Mouse (Mus musculus): ENCODE results near the gene Gcnt2. TPM values are rescaled to one million over a fixed set of nuclear protein-coding genes. Genes with fewer than 3 reads are reported as not detected.

Gcnt2 gene
- polyA plus RNA-seq, 1 experiment from 2014 or later, result 5.6 TPM

DNA sequence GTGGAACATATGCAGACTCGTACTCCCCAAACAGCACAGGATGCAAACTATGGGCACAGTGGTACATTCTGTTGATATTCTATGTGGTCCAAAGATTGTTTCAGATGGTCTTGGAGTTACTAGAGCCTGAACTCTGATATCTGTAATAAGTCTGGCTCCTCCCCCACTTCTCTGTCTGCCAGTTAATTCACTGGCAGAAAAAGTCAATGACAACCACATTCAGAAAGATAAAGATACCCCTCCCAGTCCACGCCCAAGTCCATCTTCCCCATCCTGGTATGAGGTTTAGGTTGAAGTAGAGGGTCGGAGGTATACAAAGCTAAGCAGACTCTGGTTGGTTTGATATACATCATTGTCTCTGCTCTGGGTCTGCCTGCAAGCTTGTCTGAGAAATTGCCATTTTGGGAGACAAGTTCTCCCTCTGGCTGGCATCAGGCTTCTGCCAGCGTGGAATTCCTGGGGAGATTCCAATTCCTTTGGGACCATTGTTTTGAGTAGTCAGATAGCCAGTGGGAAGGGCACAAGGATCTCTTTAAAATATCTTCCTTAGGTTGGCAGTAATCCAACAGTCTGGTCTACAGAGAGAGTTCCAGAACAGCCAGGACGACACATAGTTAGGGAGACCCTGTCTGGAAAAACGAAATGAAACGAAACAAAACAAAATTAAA, 88.1 kb downstream of the Gcnt2 start:
- no peak overlapping the region for H3K9ac ChIP-seq (replicated peaks)
- no peaks in the 10 kb centered on the region for H3K36me3 ChIP-seq
- no peak overlapping the region for H3K27ac ChIP-seq (replicated peaks)
- no peak for ATAC-seq (ENCODE audit: low FRiP score)
- peaks cover 13% of the 10 kb centered on the region for H3K4me1 ChIP-seq
- 80% methylated on average over 7 of the region's 7 CpGs for WGBS
- no peak overlapping the region for H3K4me3 ChIP-seq (replicated peaks)
- no peak overlapping the region for H3K4me2 ChIP-seq
- H3K9me3 ChIP-seq (replicated peaks), result no peaks in the 10 kb centered on the region
- no peaks in the 10 kb centered on the region for H3K27me3 ChIP-seq (replicated peaks)

DNA sequence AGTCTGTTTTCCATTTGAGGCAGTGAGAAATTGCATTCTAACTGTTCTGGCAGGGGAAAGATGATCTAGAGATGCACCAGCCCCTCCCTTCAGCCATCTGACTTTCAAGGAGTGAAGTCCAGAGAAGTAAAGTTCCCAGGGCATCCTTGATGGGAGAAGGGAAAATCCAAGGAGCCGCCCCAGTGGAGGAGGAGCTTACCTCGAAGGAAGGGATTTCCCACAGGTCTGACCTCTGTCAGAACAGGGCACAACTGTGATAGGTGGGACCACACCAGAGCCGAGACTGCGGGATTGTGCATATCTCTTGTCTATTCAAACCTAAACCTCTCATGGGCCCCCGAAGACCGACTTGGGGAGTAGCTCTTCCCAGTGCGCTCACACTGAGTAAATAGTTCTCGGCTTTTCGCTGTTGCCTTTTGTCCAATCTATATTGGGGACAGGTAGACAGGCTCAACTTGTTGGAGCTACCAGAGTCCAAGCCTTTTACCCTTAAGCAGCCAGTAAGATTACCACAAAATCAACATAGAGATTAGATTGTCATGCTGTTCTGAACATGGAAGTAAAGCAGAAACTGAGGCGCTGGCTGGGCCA, 91.9 kb downstream of the Gcnt2 start:
- Histone ChIP-seq H3K9ac (replicated peaks) (no peak overlapping the region), H3K36me3 (no peaks in the 10 kb centered on the region), H3K9me3 (replicated peaks) (no peaks in the 10 kb centered on the region), H3K27ac (replicated peaks) (no peak overlapping the region), H3K4me1 (peaks cover 6% of the 10 kb centered on the region; the same call in 1 of the 2 replicates), H3K4me3 (replicated peaks) (no peak overlapping the region), H3K27me3 (replicated peaks) (no peaks in the 10 kb centered on the region), H3K4me2 (no peak overlapping the region)
- 89% methylated on average over 10 of the region's 10 CpGs for WGBS
- ATAC-seq (ENCODE audit: low FRiP score), result no peak

DNA sequence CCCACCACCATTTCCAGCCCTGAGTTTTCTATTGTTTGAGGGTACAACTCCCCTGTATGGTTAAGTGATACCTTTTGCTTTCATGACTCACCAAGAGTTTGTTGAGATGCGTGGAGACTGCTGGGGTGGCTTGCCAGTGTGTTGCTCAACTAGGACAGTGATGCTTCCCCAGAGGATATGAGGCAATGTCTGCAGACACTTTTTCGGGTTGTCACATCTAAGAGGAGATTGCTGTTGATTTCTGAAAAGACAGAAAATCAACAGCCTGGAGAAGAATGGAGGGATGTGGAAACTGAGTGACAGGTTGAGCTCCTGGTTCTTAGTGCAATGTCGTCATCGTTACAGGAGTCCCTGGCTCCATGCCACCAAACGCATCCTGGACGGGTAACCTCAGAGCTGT, 93.7 kb downstream of the Gcnt2 start:
- ATAC-seq (ENCODE audit: low FRiP score), result no peak
- Histone ChIP-seq H3K27ac (replicated peaks) (no peak overlapping the region), H3K4me1 (no peaks in the 10 kb centered on the region), H3K9ac (replicated peaks) (no peak overlapping the region), H3K4me2 (no peak overlapping the region), H3K36me3 (no peaks in the 10 kb centered on the region), H3K9me3 (replicated peaks) (no peaks in the 10 kb centered on the region), H3K4me3 (replicated peaks) (no peak overlapping the region), H3K27me3 (replicated peaks) (no peaks in the 10 kb centered on the region)
- 86% methylated on average over 6 of the region's 6 CpGs for WGBS

DNA sequence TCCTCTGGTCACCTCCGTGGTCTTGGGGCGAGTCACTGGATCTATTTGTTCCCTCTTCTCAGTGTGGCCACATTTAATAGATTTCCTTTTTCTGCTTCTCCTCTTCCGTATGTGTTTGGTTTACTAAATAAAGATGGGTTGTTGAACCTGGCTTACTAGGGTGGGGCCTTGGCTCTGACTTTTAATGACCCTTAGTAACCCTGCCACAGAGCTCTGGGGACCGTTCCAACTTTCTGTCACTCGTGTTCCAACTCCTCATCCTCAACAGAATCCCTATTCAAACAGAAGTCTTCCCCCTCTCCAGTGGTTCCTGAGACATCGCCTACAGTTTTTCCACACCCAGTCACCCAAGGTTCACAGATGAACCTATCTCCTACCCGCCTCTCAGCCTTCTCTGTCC, 96.2 kb downstream of the Gcnt2 start:
- H3K4me3 ChIP-seq (replicated peaks), result no peak overlapping the region
- H3K4me1 ChIP-seq, result no peaks in the 10 kb centered on the region
- ATAC-seq (ENCODE audit: low FRiP score), result no peak
- no peaks in the 10 kb centered on the region for H3K9me3 ChIP-seq (replicated peaks)
- no peak overlapping the region for H3K27ac ChIP-seq (replicated peaks)
- no peaks in the 10 kb centered on the region for H3K27me3 ChIP-seq (replicated peaks)
- H3K4me2 ChIP-seq, result no peak overlapping the region
- H3K9ac ChIP-seq (replicated peaks), result no peak overlapping the region
- WGBS, result 85% methylated on average over 7 of the region's 7 CpGs
- H3K36me3 ChIP-seq, result no peaks in the 10 kb centered on the region

DNA sequence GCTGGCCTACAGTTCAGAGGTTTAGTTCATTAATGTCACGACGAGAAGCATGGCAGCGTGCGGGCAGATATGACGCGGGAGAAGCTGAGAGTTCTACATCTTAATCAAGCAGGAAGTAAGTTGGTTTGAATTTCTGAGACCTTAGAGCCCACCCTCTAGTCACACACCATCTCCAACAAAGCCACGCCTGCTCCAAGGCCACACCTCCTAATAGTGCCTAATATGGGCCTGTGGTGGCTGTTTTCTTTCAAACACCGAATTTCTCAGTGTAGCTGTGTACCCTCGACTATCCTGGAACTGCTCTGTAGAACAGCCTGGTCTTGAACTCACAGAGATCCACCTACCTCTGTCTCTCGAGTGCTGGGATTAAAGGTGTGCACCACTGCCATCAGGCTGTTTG, 108.1 kb downstream of the Gcnt2 start:
- no peak overlapping the region for H3K9ac ChIP-seq (replicated peaks)
- no peaks in the 10 kb centered on the region for H3K4me1 ChIP-seq
- no peak overlapping the region for H3K4me3 ChIP-seq (replicated peaks)
- ATAC-seq (ENCODE audit: low FRiP score), result no peak
- WGBS, result 91% methylated on average over 10 of the region's 10 CpGs
- no peaks in the 10 kb centered on the region for H3K27me3 ChIP-seq (replicated peaks)
- no peak overlapping the region for H3K27ac ChIP-seq (replicated peaks)
- no peaks in the 10 kb centered on the region for H3K36me3 ChIP-seq
- H3K4me2 ChIP-seq, result no peak overlapping the region
- no peaks in the 10 kb centered on the region for H3K9me3 ChIP-seq (replicated peaks)

DNA sequence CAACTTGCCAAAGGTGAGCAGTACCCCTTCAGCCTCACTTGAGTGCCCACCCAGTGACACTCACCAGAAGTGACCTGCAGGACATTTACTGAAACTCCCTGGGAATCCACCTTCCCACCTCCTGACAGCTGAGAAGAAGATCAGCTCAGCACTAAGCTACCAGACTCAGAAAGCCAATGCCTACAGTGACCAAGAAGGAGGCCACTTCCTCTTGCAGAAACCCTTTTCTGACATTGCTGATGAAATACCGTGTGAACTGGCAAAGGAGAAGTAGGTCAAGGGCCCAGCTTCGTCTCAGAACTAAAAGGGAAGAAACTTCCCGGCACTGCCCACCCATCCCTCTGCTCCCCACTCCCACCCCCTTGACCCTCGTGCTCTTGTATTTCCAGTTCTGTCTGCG, 109.0 kb downstream of the Gcnt2 start:
- Histone ChIP-seq H3K9ac (replicated peaks) (no peak overlapping the region), H3K27ac (replicated peaks) (no peak overlapping the region), H3K4me3 (replicated peaks) (no peak overlapping the region), H3K4me1 (no peaks in the 10 kb centered on the region), H3K4me2 (no peak overlapping the region), H3K36me3 (no peaks in the 10 kb centered on the region), H3K27me3 (replicated peaks) (no peaks in the 10 kb centered on the region), H3K9me3 (replicated peaks) (no peaks in the 10 kb centered on the region)
- no peak for ATAC-seq (ENCODE audit: low FRiP score)
- 79% methylated on average over 5 of the region's 5 CpGs for WGBS

DNA sequence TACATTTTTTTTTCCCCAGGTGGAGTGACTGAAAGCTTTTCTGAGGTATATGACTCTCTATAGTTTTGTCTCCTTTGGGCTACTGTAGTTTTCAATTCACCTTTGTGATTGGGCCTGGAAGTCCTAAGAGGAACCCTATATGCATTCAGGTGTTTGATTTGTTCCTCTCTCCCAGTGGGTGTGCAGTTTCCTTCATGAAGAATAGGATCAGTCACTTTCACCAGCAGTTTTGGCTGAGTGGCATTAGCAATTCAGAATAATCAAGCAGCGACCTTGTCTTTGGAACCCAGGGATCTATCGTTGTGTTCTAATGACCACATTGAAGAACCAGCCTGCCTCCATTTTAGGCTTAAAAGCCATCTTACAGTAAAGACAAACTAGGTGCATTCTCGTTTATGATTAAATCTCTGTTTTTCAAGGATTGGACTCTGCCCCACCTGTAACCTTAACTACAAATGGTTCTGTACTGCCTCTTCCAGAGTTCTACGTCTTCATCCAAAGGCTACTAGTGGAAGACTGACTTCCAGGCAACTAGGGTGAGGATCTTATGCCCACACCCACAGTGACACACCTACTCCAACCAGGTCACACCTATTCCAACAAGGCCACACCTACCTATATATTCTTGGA, 110.3 kb downstream of the Gcnt2 start:
- no peak for ATAC-seq (ENCODE audit: low FRiP score)
- 91% methylated on average over 4 of the region's 4 CpGs for WGBS

DNA sequence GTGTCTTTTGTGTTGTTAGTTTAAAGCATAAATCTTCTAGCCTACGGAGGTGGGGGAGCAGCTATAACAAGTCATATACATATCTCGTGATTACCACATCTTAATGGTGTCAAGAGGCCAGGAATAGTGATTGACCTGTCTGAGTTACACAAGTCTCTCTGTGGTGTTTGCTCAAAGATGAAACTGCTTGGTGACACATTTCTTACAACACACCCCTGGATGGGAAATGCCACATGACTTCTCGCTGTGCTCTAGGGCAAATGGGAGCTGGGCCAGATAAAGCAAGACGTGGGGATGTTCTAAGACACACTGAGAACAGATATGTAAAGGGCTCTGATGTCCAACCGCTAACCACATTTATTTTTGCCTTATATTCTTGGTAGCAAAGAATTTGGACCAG, 111.7 kb downstream of the Gcnt2 start:
- Histone ChIP-seq H3K36me3 (no peaks in the 10 kb centered on the region), H3K27ac (replicated peaks) (no peak overlapping the region), H3K4me1 (no peaks in the 10 kb centered on the region), H3K9me3 (replicated peaks) (no peaks in the 10 kb centered on the region), H3K27me3 (replicated peaks) (no peaks in the 10 kb centered on the region), H3K4me3 (replicated peaks) (no peak overlapping the region), H3K4me2 (no peak overlapping the region), H3K9ac (replicated peaks) (no peak overlapping the region)
- ATAC-seq (ENCODE audit: low FRiP score), result no peak
- WGBS, result 88% methylated on average over 5 of the region's 5 CpGs

More for the DNA sequence above, 110.3 kb downstream of the Gcnt2 start:
- Histone ChIP-seq H3K4me1 (no peaks in the 10 kb centered on the region), H3K9ac (replicated peaks) (no peak overlapping the region), H3K27me3 (replicated peaks) (no peaks in the 10 kb centered on the region), H3K36me3 (no peaks in the 10 kb centered on the region), H3K4me3 (replicated peaks) (no peak overlapping the region), H3K4me2 (no peak overlapping the region), H3K27ac (replicated peaks) (no peak overlapping the region), H3K9me3 (replicated peaks) (no peaks in the 10 kb centered on the region)

DNA sequence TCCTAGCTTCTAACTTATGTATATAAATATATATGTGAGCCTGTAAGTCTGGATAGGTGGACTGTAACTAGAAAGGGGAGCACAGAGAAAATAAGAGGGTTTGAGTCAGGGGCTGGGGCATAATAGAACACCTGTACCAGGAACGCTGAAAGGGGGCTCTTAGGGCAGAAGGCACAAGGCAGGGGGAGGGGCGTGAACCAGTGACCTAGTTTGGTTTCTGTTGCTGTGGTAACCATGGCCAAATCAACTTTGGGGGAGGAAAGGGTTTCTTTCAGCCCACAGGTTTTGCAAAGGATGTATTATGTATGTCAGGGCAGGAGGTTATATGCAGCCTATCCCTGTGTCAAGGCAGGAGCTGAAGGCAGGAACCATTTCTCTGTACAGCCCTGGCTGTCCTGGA, 112.3 kb downstream of the Gcnt2 start:
- no peak overlapping the region for H3K4me2 ChIP-seq
- H3K9me3 ChIP-seq (replicated peaks), result no peaks in the 10 kb centered on the region
- H3K4me3 ChIP-seq (replicated peaks), result no peak overlapping the region
- no peak overlapping the region for H3K27ac ChIP-seq (replicated peaks)
- no peak overlapping the region for H3K9ac ChIP-seq (replicated peaks)
- WGBS, result 83% methylated on average over 2 of the region's 2 CpGs
- H3K4me1 ChIP-seq, result no peaks in the 10 kb centered on the region
- no peak for ATAC-seq (ENCODE audit: low FRiP score)
- H3K36me3 ChIP-seq, result no peaks in the 10 kb centered on the region
- H3K27me3 ChIP-seq (replicated peaks), result no peaks in the 10 kb centered on the region

DNA sequence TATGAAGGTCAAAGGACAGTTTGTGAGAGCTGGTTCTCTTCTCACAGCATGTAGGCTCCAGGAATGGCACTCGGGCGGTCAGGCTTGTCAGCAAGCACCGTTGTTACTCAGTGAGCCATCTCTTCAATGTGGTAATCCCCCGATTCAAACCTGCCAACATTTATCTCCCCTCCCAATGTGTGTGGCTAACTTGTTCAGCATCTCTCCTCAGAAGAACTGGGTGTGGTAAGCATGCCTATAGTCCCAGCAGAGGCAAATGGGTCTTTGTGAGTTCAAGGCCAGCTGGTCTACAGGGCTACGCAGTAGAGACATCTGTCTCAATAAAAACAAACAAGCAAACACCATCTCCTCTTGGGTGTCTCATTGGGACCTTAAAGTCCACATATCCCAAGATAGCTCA, 113.4 kb downstream of the Gcnt2 start:
- Histone ChIP-seq H3K27me3 (replicated peaks) (no peaks in the 10 kb centered on the region), H3K9ac (replicated peaks) (no peak overlapping the region), H3K4me3 (replicated peaks) (no peak overlapping the region), H3K4me2 (no peak overlapping the region), H3K4me1 (no peaks in the 10 kb centered on the region), H3K36me3 (no peaks in the 10 kb centered on the region), H3K9me3 (replicated peaks) (no peaks in the 10 kb centered on the region), H3K27ac (replicated peaks) (no peak overlapping the region)
- WGBS, result 92% methylated on average over 5 of the region's 5 CpGs
- no peak for ATAC-seq (ENCODE audit: low FRiP score)

DNA sequence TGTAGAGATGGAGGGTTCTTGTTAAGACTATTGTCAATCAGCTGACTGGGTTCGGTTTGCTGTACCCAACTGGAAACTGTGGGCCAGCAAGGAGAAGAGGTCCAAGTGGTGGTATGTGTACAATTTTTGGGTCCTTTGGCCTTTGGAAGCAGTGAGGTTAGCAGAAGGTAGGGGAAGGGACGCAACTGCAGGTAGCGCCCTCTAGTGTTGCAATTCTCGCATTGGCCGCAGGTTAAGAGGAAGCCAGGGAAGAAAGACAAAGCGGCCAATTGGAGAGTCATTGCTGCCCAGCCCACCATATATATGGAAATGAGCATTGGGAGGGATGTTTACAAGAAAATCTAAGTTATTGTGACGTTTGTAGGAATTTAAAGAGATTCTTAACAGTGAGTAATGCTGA, 118.1 kb downstream of the Gcnt2 start:
- Histone ChIP-seq H3K4me3 (replicated peaks) (no peak overlapping the region), H3K27me3 (replicated peaks) (no peaks in the 10 kb centered on the region), H3K27ac (replicated peaks) (no peak overlapping the region), H3K9ac (replicated peaks) (no peak overlapping the region), H3K4me2 (no peak overlapping the region), H3K9me3 (replicated peaks) (no peaks in the 10 kb centered on the region), H3K4me1 (no peaks in the 10 kb centered on the region), H3K36me3 (no peaks in the 10 kb centered on the region)
- no peak for ATAC-seq (ENCODE audit: low FRiP score)
- 17% methylated on average over 7 of the region's 7 CpGs for WGBS

DNA sequence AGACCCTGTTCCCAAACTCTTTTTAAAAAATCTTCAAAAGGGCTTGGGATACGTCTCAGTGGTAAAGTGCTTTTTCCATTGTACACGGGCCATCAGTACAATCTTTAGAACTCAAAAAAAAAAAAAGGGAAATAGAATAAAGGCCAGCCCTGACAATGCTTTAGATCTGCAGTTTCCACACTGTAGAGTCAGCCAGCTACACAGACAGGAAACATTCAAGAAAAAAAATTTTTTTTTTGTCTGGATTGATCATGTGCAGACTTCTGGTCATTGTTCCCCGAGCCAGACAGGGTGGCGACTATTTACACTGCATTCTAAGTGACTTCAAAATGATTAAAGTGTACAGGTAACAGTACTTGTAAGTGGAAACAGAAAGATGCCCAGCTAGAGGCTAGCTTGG, 119.1 kb downstream of the Gcnt2 start:
- Histone ChIP-seq H3K4me2 (no peak overlapping the region), H3K4me3 (replicated peaks) (no peak overlapping the region), H3K27me3 (replicated peaks) (no peaks in the 10 kb centered on the region), H3K9ac (replicated peaks) (no peak overlapping the region), H3K9me3 (replicated peaks) (no peaks in the 10 kb centered on the region), H3K4me1 (no peaks in the 10 kb centered on the region), H3K36me3 (no peaks in the 10 kb centered on the region), H3K27ac (replicated peaks) (no peak overlapping the region)
- WGBS, result 88% methylated on average over 4 of the region's 4 CpGs
- ATAC-seq (ENCODE audit: low FRiP score), result no peak

Data from neural tube, embryonic 15.5 days (tissue).